ENCODE assay signal across 8 mouse cellular contexts in genomic region chr17:55446185-55446527, GRCm38 (mm10). TPM values are rescaled to one million over a fixed set of nuclear protein-coding genes. Genes with fewer than 3 reads are reported as not detected.
DNase-seq lines count a peak whose midpoint lies in the region; ATAC-seq and TF ChIP-seq lines count a peak whose summit lies in the region.

No protein-coding gene starts in this region.

- peak overlapping the region; percentile 55 for H3K4me2 ChIP-seq in midbrain, embryonic 15.5 days

- no peaks in the 10 kb centered on the region for H3K36me3 ChIP-seq in embryonic facial prominence, embryonic 10.5 days (replicated peaks)
- H3K36me3 ChIP-seq in hindbrain, embryonic 10.5 days: no peaks in the 10 kb centered on the region
- no peaks in the 10 kb centered on the region for H3K36me3 ChIP-seq in midbrain, embryonic 15.5 days (replicated peaks)

- peak overlapping the region; percentile 82 for H3K9ac ChIP-seq in midbrain, embryonic 15.5 days

- H3K9me3 ChIP-seq in embryonic facial prominence, embryonic 10.5 days: no peaks in the 10 kb centered on the region
- H3K9me3 ChIP-seq in hindbrain, embryonic 10.5 days: no peaks in the 10 kb centered on the region
- no peaks in the 10 kb centered on the region for H3K9me3 ChIP-seq in midbrain, embryonic 15.5 days

- H3K27me3 ChIP-seq in embryonic facial prominence, embryonic 10.5 days (replicated peaks; ENCODE audit: low read depth, poor library complexity, severe bottlenecking): peaks cover 36% of the 10 kb centered on the region
- H3K27me3 ChIP-seq in hindbrain, embryonic 10.5 days (ENCODE audit: insufficient read depth, poor library complexity, severe bottlenecking): peaks cover 26% of the 10 kb centered on the region; the same call in 1 of the 2 replicates
- no peaks in the 10 kb centered on the region for H3K27me3 ChIP-seq in midbrain, embryonic 15.5 days (replicated peaks)

- H3K4me3 ChIP-seq in left cerebral cortex, adult 2 months: peak overlapping the region; percentile 87
- peak overlapping the region; percentile 78 for H3K4me3 ChIP-seq in embryonic facial prominence, embryonic 10.5 days
- H3K4me3 ChIP-seq in hindbrain, embryonic 10.5 days: peak overlapping the region; percentile 76
- peak overlapping the region; percentile 79 for H3K4me3 ChIP-seq in midbrain, embryonic 15.5 days

- peaks cover 17% of the 10 kb centered on the region; the same call in 1 of the 2 replicates for H3K4me1 ChIP-seq in embryonic facial prominence, embryonic 10.5 days
- H3K4me1 ChIP-seq in hindbrain, embryonic 10.5 days (replicated peaks): peaks cover 15% of the 10 kb centered on the region; the same call in 1 of the 2 replicates
- peaks cover 35% of the 10 kb centered on the region for H3K4me1 ChIP-seq in midbrain, embryonic 15.5 days

- ATAC-seq in midbrain, embryonic 15.5 days (replicated peaks): peak; percentile 79

- no peak for DNase-seq in left cerebral cortex, adult 2 months (ENCODE audit: extremely low spot score in 1 of 2, low spot score in 2 of 2)
- no peak for DNase-seq in left cerebral cortex, adult 18-20 months (ENCODE audit: low spot score in 2 of 2)
- DNase-seq in embryonic facial prominence, embryonic 10.5 days (ENCODE audit: low spot score): no peak
- DNase-seq in hindbrain, embryonic 10.5 days (ENCODE audit: low spot score): no peak
- no peak for DNase-seq in gastrocnemius, postnatal 36 days
- no peak for DNase-seq in adrenal gland, postnatal 36 days
- DNase-seq in urinary bladder, postnatal 4 days (ENCODE audit: low spot score in 2 of 2): no peak

- intact Hi-C loops in left cerebral cortex, adult 2 months (cut with DNase I): loop anchor here (5.0 to 10.0 kb wide), 3 partner anchors 39 to 361 kb away; no protein-coding TSS in a partner anchor
- intact Hi-C loops in gastrocnemius, postnatal 36 days (cut with DNase I): no loop called here

- H3K27ac ChIP-seq in left cerebral cortex, adult 2 months: peak overlapping the region; percentile 98
- peak overlapping the region; percentile 94 for H3K27ac ChIP-seq in embryonic facial prominence, embryonic 10.5 days (replicated peaks)
- peak overlapping the region; percentile 95 for H3K27ac ChIP-seq in hindbrain, embryonic 10.5 days
- peak overlapping the region; percentile 99 for H3K27ac ChIP-seq in midbrain, embryonic 15.5 days

- WGBS in embryonic facial prominence, embryonic 10.5 days: 2% methylated on average over 6 of the region's 6 CpGs
- 1% methylated on average over 6 of the region's 6 CpGs for WGBS in hindbrain, embryonic 10.5 days
- under 1% methylated on average over 6 of the region's 6 CpGs for WGBS in midbrain, embryonic 15.5 days

- no peak for TF ChIP-seq CTCF in left cerebral cortex, adult 2 months (IDR thresholded peaks at IDR 0.05)

RNA-seq across cellular contexts. Expression of gene St6gal2, which starts 1.0 kb away (rescaled TPM):
- 10 to 100 TPM; 36.7 to 47.0 TPM for total RNA-seq in left cerebral cortex, adult 2 months (2021)
- total RNA-seq in left cerebral cortex, adult 18-20 months (2021): 10 to 100 TPM; 31.7 to 35.7 TPM
- polyA plus RNA-seq in embryonic facial prominence, embryonic 10.5 days (2016; fragmentation: Nextera tagmentation; extraction: Ambion mirVana): 4.9 and 6.9 TPM in 2 replicates
- 4.4 and 6.9 TPM in 2 replicates for polyA plus RNA-seq in hindbrain, embryonic 10.5 days (2016; fragmentation: Nextera tagmentation; extraction: Ambion mirVana)
- polyA plus RNA-seq in midbrain, embryonic 15.5 days (2015; fragmentation: Nextera tagmentation; extraction: Ambion mirVana): 36.6 and 40.8 TPM in 2 replicates
- not detected for total RNA-seq in gastrocnemius, postnatal 36 days (2021)
- total RNA-seq in adrenal gland, postnatal 36 days (2021): under 1 TPM; 0.23 to 0.40 TPM

Comparison
In these comparisons a context has a peak if more than half of its experiments do, and no peak if none do; other contexts are left out.
1. RNA of gene St6gal2, which starts 1.0 kb away (total RNA-seq): 36.7 to 47.0 TPM in left cerebral cortex, adult 2 months and 31.7 to 35.7 TPM in left cerebral cortex, adult 18-20 months; 0.23 to 0.40 TPM in adrenal gland, postnatal 36 days and not detected in gastrocnemius, postnatal 36 days; every median in the first group is over 10 times any median in the second.
2. Peak in every context shown above with its lines, with median percentiles within 50 percentile points of each other: H3K27ac ChIP-seq and H3K4me3 ChIP-seq.